ENCODE assay signal across 8 mouse cellular contexts in genomic region chr3:122509534-122510239, GRCm38 (mm10).
A peak's percentile ranks its signal among the peaks of the same experiment; 100 is the strongest.
DNase-seq lines count a peak whose midpoint lies in the region; ATAC-seq lines count a peak whose summit lies in the region.

No protein-coding gene starts in this region.

- no peak overlapping the region for H3K9ac ChIP-seq in liver, embryonic 13.5 days

- intact Hi-C loops in heart, postnatal 14 days (cut with DNase I): loop anchor here (1.0 to 5.0 kb wide), 2 partner anchors 108 to 129 kb away; partner anchors contain the start of gene Fnbp1l
- intact Hi-C loops in left cerebral cortex, postnatal 4 days (cut with DNase I): no loop called here

- H3K4me3 ChIP-seq in liver, embryonic 13.5 days (replicated peaks): no peak overlapping the region

- H3K4me1 ChIP-seq in liver, embryonic 13.5 days (replicated peaks): peaks cover 35% of the 10 kb centered on the region

- ATAC-seq in liver, embryonic 13.5 days (ENCODE audit: low read depth): peak; percentile 26

- peak overlapping the region; percentile 74 for H3K27ac ChIP-seq in liver, embryonic 13.5 days

- WGBS in liver, embryonic 13.5 days (ENCODE audit: insufficient replicate concordance): 31% methylated on average over 11 of the region's 11 CpGs

- H3K36me3 ChIP-seq in liver, embryonic 13.5 days: no peaks in the 10 kb centered on the region

- H3K9me3 ChIP-seq in liver, embryonic 13.5 days (replicated peaks): no peaks in the 10 kb centered on the region

- H3K27me3 ChIP-seq in liver, embryonic 13.5 days: no peaks in the 10 kb centered on the region

- peak; percentile 91 for DNase-seq in 416B (ENCODE audit: low read depth)
- peak; percentile 82 for DNase-seq in adrenal gland, postnatal 25 days
- DNase-seq in heart, postnatal 14 days: peak; percentile 48 to 64
- DNase-seq in liver, embryonic 13.5 days: no peak
- no peak for DNase-seq in cerebellum, adult 11-12 months
- no peak for DNase-seq in right cerebral cortex, postnatal 36 days (ENCODE audit: low spot score in 2 of 2)
- DNase-seq in left cerebral cortex, postnatal 4 days: no peak
- no peak for DNase-seq in layer of hippocampus, adult 9-10 months (ENCODE audit: low spot score)

- H3K4me2 ChIP-seq in liver, embryonic 13.5 days: peak overlapping the region; percentile 41

Comparison
In these comparisons a context has a peak if more than half of its experiments do, and no peak if none do; other contexts are left out.
1. DNase-seq: peak in 416B (single experiment), adrenal gland, postnatal 25 days (single experiment) and heart, postnatal 14 days (2 of 2); none in liver, embryonic 13.5 days (single experiment), cerebellum, adult 11-12 months (single experiment), right cerebral cortex, postnatal 36 days (0 of 2), left cerebral cortex, postnatal 4 days (single experiment) and layer of hippocampus, adult 9-10 months (single experiment).